Mouse (Mus musculus): ENCODE measurements around the gene Ubb. TPM values are rescaled to one million over a fixed set of nuclear protein-coding genes. Genes with fewer than 3 reads are reported as not detected.

Ubb gene
- polyA plus RNA-seq, 1 experiment from 2014 or later, result 2,001 TPM

Other genes with a start within 250 kb of the Ubb start
- 15.3 and 15.7 TPM in 2 replicates for gene Pigl, start 92.7 kb upstream of the Ubb start, polyA plus RNA-seq (2014; fragmentation: Nextera tagmentation; extraction: Ambion mirVana)
- gene Ncor1, start 92.6 kb upstream of the Ubb start, polyA plus RNA-seq (2014; fragmentation: Nextera tagmentation; extraction: Ambion mirVana), result 133 and 144 TPM in 2 replicates
- 34.3 and 38.4 TPM in 2 replicates for gene Cenpv, start 11.9 kb upstream of the Ubb start, polyA plus RNA-seq (2014; fragmentation: Nextera tagmentation; extraction: Ambion mirVana)
- gene Trpv2, start 23.3 kb downstream of the Ubb start, polyA plus RNA-seq (2014; fragmentation: Nextera tagmentation; extraction: Ambion mirVana), result 9.7 and 10.9 TPM in 2 replicates
- 6.7 and 8.1 TPM in 2 replicates for gene Lrrc75a, start 97.4 kb downstream of the Ubb start, polyA plus RNA-seq (2014; fragmentation: Nextera tagmentation; extraction: Ambion mirVana)
- 25.7 and 26.1 TPM in 2 replicates for gene Mmgt2, start 97.5 kb downstream of the Ubb start, polyA plus RNA-seq (2014; fragmentation: Nextera tagmentation; extraction: Ambion mirVana)
- gene Zfp287, start 180.7 kb downstream of the Ubb start, polyA plus RNA-seq (2014; fragmentation: Nextera tagmentation; extraction: Ambion mirVana), result 2.6 TPM in 2 replicates
- gene Gm10428, start 201.9 kb downstream of the Ubb start, polyA plus RNA-seq (2014; fragmentation: Nextera tagmentation; extraction: Ambion mirVana), result not detected in 2 replicates
- gene Zfp286, start 238.3 kb downstream of the Ubb start, polyA plus RNA-seq (2014; fragmentation: Nextera tagmentation; extraction: Ambion mirVana), result 8.3 and 8.6 TPM in 2 replicates